9 mouse cellular contexts compared by ENCODE assay signal in the genomic region with DNA sequence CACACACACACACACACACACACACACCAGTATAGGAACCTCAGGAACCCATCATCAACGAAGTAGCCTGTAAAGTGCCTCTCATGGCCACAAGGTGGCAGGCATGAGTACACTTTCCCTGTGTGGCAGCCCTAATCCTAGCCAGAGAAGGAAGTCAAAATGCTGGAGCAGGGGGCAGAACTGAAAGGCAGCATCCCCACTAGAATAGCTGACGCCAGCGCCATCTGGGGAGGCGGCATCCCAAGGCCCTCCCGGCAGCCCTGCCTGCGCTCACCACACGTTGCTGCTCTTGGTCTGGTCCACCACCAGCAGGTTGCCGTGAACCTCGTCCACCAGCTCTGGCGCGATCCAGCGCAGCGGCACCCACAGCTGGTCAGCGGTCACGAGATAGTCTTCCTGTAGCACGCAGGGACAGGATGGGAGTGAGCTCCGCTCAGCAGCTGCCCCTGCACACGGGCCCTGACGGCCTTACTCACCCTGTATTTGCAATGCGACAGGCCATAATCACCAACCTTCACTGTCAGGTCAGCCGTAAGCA. TPM values are rescaled to one million over a fixed set of nuclear protein-coding genes. Genes with fewer than 3 reads are reported as not detected.
A peak's percentile ranks its signal among the peaks of the same experiment; 100 is the strongest.
DNase-seq lines count a peak whose midpoint lies in the region; ATAC-seq and TF ChIP-seq lines count a peak whose summit lies in the region.
"Had no signal": no experiment of that assay in that cellular context is flagged by ENCODE, and none has a peak within 500 bp of the region (broad histone marks: within the 10 kb centered on the region; RNA-seq: fewer than 3 reads in every experiment).

No protein-coding gene starts in this region.

- no peak for DNase-seq in testis, postnatal 14 days (ENCODE audit: low spot score)
- peak; percentile 87 for DNase-seq in embryonic facial prominence, embryonic 10.5 days (ENCODE audit: low spot score)
- peak; percentile 88 to 90 for DNase-seq in heart, adult 18-20 months
- peak; percentile 88 for DNase-seq in kidney, adult 2 months
- peak; percentile 93 for DNase-seq in limb, embryonic 11.5 days (ENCODE audit: low spot score)
- DNase-seq in midbrain, embryonic 14.5 days, result peak; percentile 94
- peak; percentile 56 to 78 for DNase-seq in spleen, postnatal 10 days (ENCODE audit: low spot score in 2 of 2)

- ATAC-seq in limb, embryonic 11.5 days (ENCODE audit: insufficient number of reproducible peaks, low FRiP score, low TSS enrichment, low read depth), result peak; percentile 74
- peak; percentile 65; the same call in 1 of the 2 replicates for ATAC-seq in midbrain, embryonic 14.5 days (ENCODE audit: low FRiP score, low TSS enrichment)
- ATAC-seq: Patski had no signal

- H3K9ac ChIP-seq in limb, embryonic 11.5 days (ENCODE audit: low read length), result peak overlapping the region; percentile 54; the same call in 1 of the 2 replicates
- peak overlapping the region; percentile 9; the same call in 1 of the 2 replicates for H3K9ac ChIP-seq in midbrain, embryonic 14.5 days (replicated peaks; ENCODE audit: low read length)

- peak; percentile 74 for TF ChIP-seq CTCF in testis, adult 2 months (IDR thresholded peaks at IDR 0.05; ENCODE audit: control insufficient read depth, insufficient read depth, insufficient replicate concordance, low read depth, low read length)
- TF ChIP-seq CTCF in kidney, adult 2 months (conservative IDR thresholded peaks at IDR 0.05; ENCODE audit: insufficient read depth, insufficient read length, low read depth, low read length), result peak; percentile 85

- H3K27ac ChIP-seq in testis, adult 2 months (ENCODE audit: control insufficient read depth, insufficient read depth, low read depth, low read length), result no peak overlapping the region
- peak overlapping the region; percentile 62 for H3K27ac ChIP-seq in embryonic facial prominence, embryonic 10.5 days (replicated peaks)
- H3K27ac ChIP-seq in kidney, adult 2 months (ENCODE audit: insufficient read depth, low read depth, low read length), result no peak overlapping the region
- no peak overlapping the region; the same call in 1 of the 2 replicates for H3K27ac ChIP-seq in limb, embryonic 11.5 days (replicated peaks; ENCODE audit: low read depth, low read length)
- no peak overlapping the region for H3K27ac ChIP-seq in midbrain, embryonic 14.5 days (replicated peaks; ENCODE audit: low read depth, low read length)

- TF ChIP-seq POLR2A in testis, adult 2 months (IDR thresholded peaks at IDR 0.05; ENCODE audit: control insufficient read depth, low read depth, low read length), result no peak
- no peak for TF ChIP-seq POLR2A in kidney, adult 2 months (IDR thresholded peaks at IDR 0.05; ENCODE audit: low read depth, low read length)

- H3K4me3 ChIP-seq in testis, adult 2 months (ENCODE audit: control insufficient read depth, low read depth, low read length), result no peak overlapping the region
- peak overlapping the region; percentile 50 for H3K4me3 ChIP-seq in embryonic facial prominence, embryonic 10.5 days
- H3K4me3 ChIP-seq in kidney, adult 2 months (ENCODE audit: insufficient read depth, low read depth, low read length), result peak overlapping the region; percentile 43
- peak overlapping the region; percentile 24 for H3K4me3 ChIP-seq in limb, embryonic 11.5 days (ENCODE audit: low read depth, low read length)
- H3K4me3 ChIP-seq in midbrain, embryonic 14.5 days (replicated peaks; ENCODE audit: low read depth, low read length), result no peak overlapping the region

- H3K27me3 ChIP-seq in testis, adult 2 months (ENCODE audit: control insufficient read depth, insufficient read depth, low read length), result no peaks in the 10 kb centered on the region
- H3K27me3 ChIP-seq in embryonic facial prominence, embryonic 10.5 days (replicated peaks; ENCODE audit: low read depth, poor library complexity, severe bottlenecking), result peaks cover 68% of the 10 kb centered on the region
- no peaks in the 10 kb centered on the region for H3K27me3 ChIP-seq in kidney, adult 2 months (replicated peaks; ENCODE audit: control insufficient read depth, insufficient read depth, low read length)
- H3K27me3 ChIP-seq in limb, embryonic 11.5 days (ENCODE audit: control insufficient read depth, insufficient read depth, low read length), result peaks cover 6% of the 10 kb centered on the region; the same call in 1 of the 2 replicates
- no peaks in the 10 kb centered on the region for H3K27me3 ChIP-seq in midbrain, embryonic 14.5 days (ENCODE audit: control insufficient read depth, insufficient read depth, low read length)

- H3K36me3 ChIP-seq in testis, adult 2 months (ENCODE audit: control insufficient read depth, insufficient read depth, low read length), result no peaks in the 10 kb centered on the region
- H3K36me3 ChIP-seq in embryonic facial prominence, embryonic 10.5 days (replicated peaks), result no peaks in the 10 kb centered on the region
- H3K36me3 ChIP-seq in kidney, adult 2 months (ENCODE audit: control insufficient read depth, insufficient read depth, low read length), result no peaks in the 10 kb centered on the region
- no peaks in the 10 kb centered on the region for H3K36me3 ChIP-seq in limb, embryonic 11.5 days (ENCODE audit: control insufficient read depth, insufficient read depth, low read length)
- peaks cover 53% of the 10 kb centered on the region for H3K36me3 ChIP-seq in midbrain, embryonic 14.5 days (ENCODE audit: control insufficient read depth, insufficient read depth, low read length)

- H3K9me3 ChIP-seq in embryonic facial prominence, embryonic 10.5 days, result no peaks in the 10 kb centered on the region
- no peaks in the 10 kb centered on the region for H3K9me3 ChIP-seq in limb, embryonic 11.5 days (ENCODE audit: control insufficient read depth, low read length)
- no peaks in the 10 kb centered on the region for H3K9me3 ChIP-seq in midbrain, embryonic 14.5 days (ENCODE audit: control insufficient read depth, low read length)

- WGBS in embryonic facial prominence, embryonic 10.5 days, result 18% methylated on average over 21 of the region's 21 CpGs
- WGBS in kidney, adult 2 months, result 5% methylated on average over 21 of the region's 21 CpGs
- WGBS in limb, embryonic 11.5 days, result 12% methylated on average over 21 of the region's 21 CpGs
- WGBS in midbrain, embryonic 14.5 days, result 13% methylated on average over 21 of the region's 21 CpGs

- H3K4me2 ChIP-seq in limb, embryonic 11.5 days (ENCODE audit: low read depth, severe bottlenecking), result peak overlapping the region; percentile 68
- H3K4me2 ChIP-seq in midbrain, embryonic 14.5 days (ENCODE audit: low read length), result peak overlapping the region; percentile 35

- peaks cover 2% of the 10 kb centered on the region; the same call in 1 of the 2 replicates for H3K4me1 ChIP-seq in testis, adult 2 months (ENCODE audit: control insufficient read depth, insufficient read depth, low read length)
- H3K4me1 ChIP-seq in embryonic facial prominence, embryonic 10.5 days, result peaks cover 44% of the 10 kb centered on the region
- peaks cover 3% of the 10 kb centered on the region; the same call in 1 of the 2 replicates for H3K4me1 ChIP-seq in kidney, adult 2 months (ENCODE audit: control insufficient read depth, insufficient read depth, low read length)
- peaks cover 6% of the 10 kb centered on the region for H3K4me1 ChIP-seq in limb, embryonic 11.5 days (ENCODE audit: control insufficient read depth, insufficient read depth, low read length)
- H3K4me1 ChIP-seq in midbrain, embryonic 14.5 days (ENCODE audit: control insufficient read depth, insufficient read depth, low read length), result 0 out of 2 replicates have a peak, but pooled peaks cover 8% of the 10 kb centered on the region

RNA-seq across cellular contexts. Expression of a gene that starts 33.7 kb away (rescaled TPM):
- polyA plus RNA-seq in testis, adult 2 months (2012; rRNA removed), result 0.84 and 1.1 TPM in 2 replicates
- 0.84 and 1.6 TPM in 2 replicates for polyA plus RNA-seq in embryonic facial prominence, embryonic 10.5 days (2016; fragmentation: Nextera tagmentation; extraction: Ambion mirVana)
- total RNA-seq in heart, adult 18-20 months (2021), result 1 to 10 TPM; 3.8 to 4.3 TPM
- polyA plus RNA-seq in kidney, adult 2 months (2012; rRNA removed), result 5.1 and 6.8 TPM in 2 replicates
- polyA plus RNA-seq in limb, embryonic 11.5 days (2014; fragmentation: Nextera tagmentation; extraction: Ambion mirVana), result 1.5 and 1.8 TPM in 2 replicates
- polyA plus RNA-seq in midbrain, embryonic 14.5 days (2014; fragmentation: Nextera tagmentation; extraction: Ambion mirVana), result 34.6 and 36.1 TPM in 2 replicates

Comparison
In these comparisons a context has a peak if more than half of its experiments do, and no peak if none do; other contexts are left out.
1. H3K4me3 ChIP-seq: peak in embryonic facial prominence, embryonic 10.5 days (single experiment), kidney, adult 2 months (single experiment) and limb, embryonic 11.5 days (single experiment); none in testis, adult 2 months (single experiment) and midbrain, embryonic 14.5 days (single experiment).